In the genomic region with DNA sequence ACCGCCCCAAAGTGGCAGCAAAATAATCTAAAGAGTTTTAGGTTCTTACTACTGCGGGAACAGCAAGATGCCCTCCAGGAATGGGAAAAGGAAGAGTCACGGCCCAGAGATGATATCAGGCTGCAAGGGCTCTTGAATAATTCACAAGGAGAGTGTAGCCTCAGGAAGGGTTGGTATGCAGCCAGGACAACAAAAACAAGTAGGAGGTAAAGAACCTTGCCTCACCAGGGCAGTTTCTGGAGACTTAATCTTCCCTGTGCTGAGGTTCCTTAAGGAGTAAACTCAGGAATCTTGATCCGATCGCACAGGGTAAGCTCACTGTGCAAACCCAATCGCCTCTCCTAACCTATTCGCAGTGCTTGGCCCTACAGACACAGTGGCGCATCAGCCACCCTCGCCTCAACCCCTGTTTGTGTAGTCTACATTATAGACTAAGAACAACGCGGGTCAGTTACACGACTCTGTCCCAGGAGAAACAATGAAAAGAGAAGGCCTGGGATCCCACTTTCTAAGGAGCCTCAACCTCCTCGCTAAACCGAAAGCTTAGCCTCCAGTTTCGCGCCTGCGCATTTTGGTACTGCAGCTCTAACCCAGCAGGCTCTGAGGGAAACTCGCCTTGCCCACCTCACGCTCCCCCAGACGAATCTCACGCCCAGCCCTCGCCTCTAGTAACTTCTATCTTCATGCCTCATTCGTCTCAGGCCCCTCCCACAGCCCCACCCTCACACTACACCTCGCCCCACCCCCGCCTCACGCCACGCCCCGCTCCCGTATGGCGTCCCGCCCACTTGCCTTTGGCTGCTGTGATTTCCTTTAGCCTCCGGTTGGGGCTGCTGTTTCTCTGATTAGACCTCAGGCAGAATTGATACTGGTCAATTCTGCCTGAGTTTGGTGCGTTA, we compare ENCODE assay signal across 8 mouse cellular contexts. TPM values are rescaled to one million over a fixed set of nuclear protein-coding genes. Genes with fewer than 3 reads are reported as not detected.
DNase-seq lines count a peak whose midpoint lies in the region; ATAC-seq lines count a peak whose summit lies in the region.

No protein-coding gene starts in this region.

- H3K9ac ChIP-seq in hindbrain, embryonic 15.5 days = peak overlapping the region; percentile 41

- peaks cover 8% of the 10 kb centered on the region for H3K4me1 ChIP-seq in hindbrain, embryonic 15.5 days (replicated peaks)

- H3K4me2 ChIP-seq in hindbrain, embryonic 15.5 days = peak overlapping the region; percentile 60

- no peaks in the 10 kb centered on the region for H3K27me3 ChIP-seq in hindbrain, embryonic 15.5 days

- peak overlapping the region; percentile 69 for H3K27ac ChIP-seq in hindbrain, embryonic 15.5 days (replicated peaks)

- peak; percentile 92 for DNase-seq in T-cell, adult 2 months (ENCODE audit: low spot score)
- peak; percentile 78 to 84 for DNase-seq in cerebellum, postnatal 36 days
- DNase-seq in frontal cortex, postnatal 36 days (ENCODE audit: low spot score in 2 of 2) = peak; percentile 74 to 83
- DNase-seq in left cerebral cortex, adult 18-20 months (ENCODE audit: low spot score in 2 of 2) = peak; percentile 78 to 82
- DNase-seq in right cerebral cortex, adult 2 months (ENCODE audit: low spot score in 2 of 2) = peak; percentile 83
- DNase-seq in urinary bladder, postnatal 14 days (ENCODE audit: low spot score) = peak; percentile 89

- H3K4me3 ChIP-seq in hindbrain, embryonic 15.5 days = peak overlapping the region; percentile 34

- no peaks in the 10 kb centered on the region for H3K36me3 ChIP-seq in hindbrain, embryonic 15.5 days

- WGBS in hindbrain, embryonic 15.5 days = 8% methylated on average over 33 of the region's 33 CpGs

- peak; percentile 95 for ATAC-seq in hindbrain, embryonic 15.5 days (ENCODE audit: low FRiP score, low read depth)
- ATAC-seq in megakaryocyte, adult 5-6 weeks (ENCODE audit: poor library complexity, severe bottlenecking) = peak; percentile 99

- H3K9me3 ChIP-seq in hindbrain, embryonic 15.5 days = no peaks in the 10 kb centered on the region

RNA-seq across cellular contexts. Expression of a gene that starts 6.5 kb away (rescaled TPM):
- polyA plus RNA-seq in hindbrain, embryonic 15.5 days (2015; fragmentation: Nextera tagmentation; extraction: Ambion mirVana) = 46.6 and 48.0 TPM in 2 replicates
- 10 to 100 TPM; 61.5 to 64.9 TPM for total RNA-seq in left cerebral cortex, adult 18-20 months (2021)
- 77.6 and 78.1 TPM in 2 replicates for total RNA-seq in megakaryocyte, adult 5-6 weeks (2015)
- total RNA-seq in megakaryocyte, adult 5-6 weeks (2017) = 71.1 and 79.5 TPM in 2 replicates

RNA-seq across cellular contexts. Expression of a gene that starts 13.3 kb away (rescaled TPM):
- 35.5 and 39.2 TPM in 2 replicates for polyA plus RNA-seq in hindbrain, embryonic 15.5 days (2015; fragmentation: Nextera tagmentation; extraction: Ambion mirVana)
- total RNA-seq in left cerebral cortex, adult 18-20 months (2021) = 10 to 100 TPM; 48.1 to 58.5 TPM
- total RNA-seq in megakaryocyte, adult 5-6 weeks (2015) = 11.2 and 13.5 TPM in 2 replicates
- 3.3 and 5.6 TPM in 2 replicates for total RNA-seq in megakaryocyte, adult 5-6 weeks (2017)

RNA-seq across cellular contexts. Expression of a gene that starts 18.8 kb away (rescaled TPM):
- 51.5 and 51.6 TPM in 2 replicates for polyA plus RNA-seq in hindbrain, embryonic 15.5 days (2015; fragmentation: Nextera tagmentation; extraction: Ambion mirVana)
- total RNA-seq in left cerebral cortex, adult 18-20 months (2021) = 10 to 100 TPM; 16.0 to 19.4 TPM
- 0.07 TPM in 1 of 2 replicates, not detected in the other for total RNA-seq in megakaryocyte, adult 5-6 weeks (2015)
- total RNA-seq in megakaryocyte, adult 5-6 weeks (2017) = 0.12 and 0.70 TPM in 2 replicates

RNA-seq across cellular contexts. Expression of a gene that starts 19.0 kb away (rescaled TPM):
- polyA plus RNA-seq in hindbrain, embryonic 15.5 days (2015; fragmentation: Nextera tagmentation; extraction: Ambion mirVana) = 148 and 158 TPM in 2 replicates
- 10 to 100 TPM; 63.2 to 63.7 TPM for total RNA-seq in left cerebral cortex, adult 18-20 months (2021)
- 43.0 and 52.9 TPM in 2 replicates for total RNA-seq in megakaryocyte, adult 5-6 weeks (2015)
- total RNA-seq in megakaryocyte, adult 5-6 weeks (2017) = 17.9 and 18.1 TPM in 2 replicates

RNA-seq across cellular contexts. Expression of a gene that starts 30.7 kb away (rescaled TPM):
- 149 and 152 TPM in 2 replicates for polyA plus RNA-seq in hindbrain, embryonic 15.5 days (2015; fragmentation: Nextera tagmentation; extraction: Ambion mirVana)
- 10 to 100 TPM; 83.2 to 97.1 TPM for total RNA-seq in left cerebral cortex, adult 18-20 months (2021)
- 49.5 and 57.8 TPM in 2 replicates for total RNA-seq in megakaryocyte, adult 5-6 weeks (2015)
- 41.8 and 45.3 TPM in 2 replicates for total RNA-seq in megakaryocyte, adult 5-6 weeks (2017)

Comparison
In these comparisons a context has a peak if more than half of its experiments do, and no peak if none do; other contexts are left out.
1. Peak in every context shown above with its lines: DNase-seq, ATAC-seq, H3K4me3 ChIP-seq and H3K27ac ChIP-seq.
2. RNA of a gene that starts 18.8 kb away (total RNA-seq): 16.0 to 19.4 TPM in left cerebral cortex, adult 18-20 months; 0.07 to 0.70 TPM in megakaryocyte, adult 5-6 weeks; every median in the first group is over 10 times any median in the second.